Mouse (Mus musculus): ENCODE measurements around the gene Itpripl2.

The Itpripl2 gene

GRCm38 (mm10) chr7:118443895-118444485, 47.8 kb downstream of the Itpripl2 start:
- DNase-seq (ENCODE audit: low read depth, low spot score), result no peak

- no peak for DNase-seq (ENCODE audit: low read depth, low spot score)
These were observed 48.4 kb downstream of the Itpripl2 start for GRCm38 (mm10) chr7:118443371-118443770.

- no peak for DNase-seq (ENCODE audit: low read depth, low spot score)
These were observed 50.2 kb downstream of the Itpripl2 start for GRCm38 (mm10) chr7:118441535-118441934.

- DNase-seq (ENCODE audit: low read depth, low spot score), result no peak
These were observed 54.5 kb downstream of the Itpripl2 start for GRCm38 (mm10) chr7:118437101-118437802.

Data from telencephalon, adult 2 months (tissue).